Mouse (Mus musculus) stomach, postnatal 0 days (tissue): ENCODE measurements around the gene Cd36.

Source experiments
- CTCF ChIP-seq: IDR thresholded peaks from 2 replicates; pipeline ENCODE4 v1.5.1; 2016; ENCODE audit warnings: antibody characterized with exemption, low read depth, mild to moderate bottlenecking, moderate library complexity
- EP300 ChIP-seq: optimal IDR thresholded peaks from 2 replicates; pipeline ENCODE3; 2016; ENCODE audit warnings: antibody characterized with exemption

DNA sequence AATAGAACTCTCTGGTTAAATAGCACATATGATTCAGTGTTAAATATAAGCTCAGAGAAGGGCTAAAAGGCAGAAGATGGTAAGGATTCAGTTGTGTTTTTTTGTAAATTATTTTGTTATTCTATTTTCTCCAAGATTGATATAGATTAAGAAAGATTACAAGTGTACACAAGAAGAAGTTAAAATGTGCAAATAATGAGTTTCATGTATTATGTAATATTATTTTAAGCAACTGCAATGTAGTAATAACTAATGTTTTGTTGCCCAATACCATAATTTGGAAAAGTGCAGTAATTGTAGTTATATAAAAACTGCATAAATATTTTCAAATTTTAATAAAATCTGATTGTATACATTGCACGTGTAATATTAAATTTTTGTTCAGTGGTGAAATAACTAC lies 54.8 kb downstream of the Cd36 start:
- TF ChIP-seq EP300 (no peak), CTCF (no peak)
